Mouse (Mus musculus): ENCODE measurements around the gene Kansl2.

Gene Kansl2

GRCm38 (mm10) chr15:98503317-98503716 is 30.7 kb downstream of the Kansl2 start:
- no peak for DNase-seq (ENCODE audit: low read depth)

GRCm38 (mm10) chr15:98497631-98498030 is 36.4 kb downstream of the Kansl2 start:
- DNase-seq (ENCODE audit: low read depth): no peak

DNA sequence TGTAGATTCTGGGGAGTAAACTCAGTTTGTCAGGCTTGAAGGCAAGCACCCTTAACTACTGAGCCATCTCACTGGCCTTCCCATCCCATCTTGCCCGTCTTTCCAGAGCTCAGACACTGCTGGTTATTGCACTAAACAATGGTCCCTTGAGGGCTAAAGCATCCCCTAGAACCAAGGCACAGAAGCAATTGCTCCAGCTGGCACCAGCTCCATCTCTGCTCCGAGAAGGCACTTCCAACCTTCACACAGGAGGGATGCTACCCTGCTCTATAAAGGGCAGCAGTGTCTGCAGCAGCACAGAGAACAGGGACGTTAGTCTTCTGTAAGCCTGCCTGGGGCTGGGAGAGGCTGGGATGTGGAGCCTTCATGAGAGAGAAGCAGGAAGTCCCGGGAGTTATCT is 42.0 kb downstream of the Kansl2 start, which contains the start of gene Olfr279:
Olfr279 (plus strand) TSS at position 301 of the 400 bp plus-strand sequence.
- no peak for DNase-seq (ENCODE audit: low read depth)

DNA sequence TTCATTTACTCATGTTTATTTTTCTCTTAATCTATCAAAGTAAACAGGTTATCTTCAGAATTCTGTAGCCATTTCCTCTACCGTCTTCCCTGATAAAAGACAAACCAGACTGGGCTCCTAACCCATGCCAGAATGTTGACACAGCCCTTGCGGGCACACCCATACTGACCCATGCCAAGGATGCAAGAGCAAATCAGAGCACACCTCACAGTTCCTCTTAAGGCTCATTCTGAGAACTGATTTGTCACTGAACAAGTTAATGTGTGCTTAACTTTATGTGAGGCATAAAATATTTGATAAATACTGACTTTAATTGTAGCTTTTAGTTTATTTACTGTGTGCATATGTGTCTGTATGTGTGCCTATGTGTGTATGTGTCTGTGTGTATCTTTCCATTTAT is 42.7 kb downstream of the Kansl2 start:
- DNase-seq (ENCODE audit: low read depth): no peak

DNA sequence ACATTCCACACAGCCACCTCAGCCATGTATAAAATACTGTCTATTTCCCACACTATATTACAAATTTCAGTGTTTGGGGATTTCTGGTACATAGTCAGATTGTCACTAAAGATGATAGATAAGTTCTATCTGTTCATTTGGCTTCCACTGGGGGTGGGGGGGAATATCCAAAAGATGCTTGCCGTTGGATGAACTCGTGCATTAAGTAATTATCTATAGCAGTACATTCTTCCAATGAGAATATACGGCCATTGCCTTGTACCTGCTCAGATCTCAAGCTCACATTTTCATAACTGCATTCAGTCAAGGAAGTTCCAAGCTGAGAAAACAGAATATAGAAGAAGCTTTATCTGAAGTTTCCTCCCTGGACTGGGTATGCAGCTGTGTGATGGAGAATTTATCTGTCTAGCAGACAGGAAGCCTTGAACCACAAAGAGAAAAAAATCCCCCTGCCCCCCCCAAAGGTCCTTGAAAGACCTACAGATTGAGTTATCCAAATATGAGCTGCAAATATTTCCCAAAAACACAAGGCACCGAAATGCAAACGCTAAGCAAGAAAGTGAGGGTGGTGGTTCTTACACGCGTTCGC is 47.5 kb downstream of the Kansl2 start:
- DNase-seq (ENCODE audit: low read depth): no peak

DNA sequence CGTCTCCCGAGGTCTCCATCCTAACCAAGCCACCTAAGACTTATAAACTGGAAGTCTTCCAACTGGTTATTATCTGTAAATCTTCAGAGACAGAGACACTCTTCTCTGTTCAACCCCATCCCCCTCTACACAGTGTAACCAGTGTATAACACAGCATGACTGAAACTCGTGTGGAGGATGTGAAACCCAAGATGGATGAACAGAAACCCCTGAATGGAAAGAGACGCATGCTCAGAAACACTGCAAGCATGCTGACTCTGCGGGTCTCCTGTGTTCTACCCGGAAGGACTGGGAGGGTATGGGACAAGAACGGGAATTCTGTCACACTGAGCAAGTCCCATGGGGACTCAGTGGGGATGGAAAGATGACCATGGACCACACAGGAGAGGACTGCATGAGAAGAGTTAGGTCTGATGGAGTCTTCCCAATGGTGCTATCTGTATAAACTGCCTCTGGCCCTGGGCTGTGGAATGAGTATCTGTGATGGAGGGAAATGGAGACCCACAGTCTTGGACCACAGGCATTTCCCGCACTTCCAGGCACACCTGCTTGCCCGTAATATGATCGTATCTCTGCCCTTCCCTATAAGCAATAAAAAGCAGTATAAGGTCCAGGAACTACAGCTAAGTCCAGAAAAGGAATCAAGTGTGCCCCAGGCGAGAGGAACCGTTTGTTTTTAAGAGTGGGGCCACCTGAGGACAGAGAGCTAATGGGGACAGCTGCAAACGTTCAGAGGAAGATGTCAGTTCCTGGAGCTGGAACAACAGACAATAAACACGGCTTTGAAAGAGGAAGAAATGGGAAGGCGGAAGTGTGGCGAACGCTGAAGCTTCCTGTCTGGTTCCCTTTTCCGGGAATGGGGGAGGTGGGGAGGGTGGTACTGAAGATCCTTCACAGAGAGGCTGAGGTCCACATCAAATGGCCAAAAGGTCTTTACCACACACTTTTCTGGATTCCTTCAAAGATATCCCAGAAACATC is 49.9 kb downstream of the Kansl2 start:
- no peak for DNase-seq (ENCODE audit: low read depth)

DNA sequence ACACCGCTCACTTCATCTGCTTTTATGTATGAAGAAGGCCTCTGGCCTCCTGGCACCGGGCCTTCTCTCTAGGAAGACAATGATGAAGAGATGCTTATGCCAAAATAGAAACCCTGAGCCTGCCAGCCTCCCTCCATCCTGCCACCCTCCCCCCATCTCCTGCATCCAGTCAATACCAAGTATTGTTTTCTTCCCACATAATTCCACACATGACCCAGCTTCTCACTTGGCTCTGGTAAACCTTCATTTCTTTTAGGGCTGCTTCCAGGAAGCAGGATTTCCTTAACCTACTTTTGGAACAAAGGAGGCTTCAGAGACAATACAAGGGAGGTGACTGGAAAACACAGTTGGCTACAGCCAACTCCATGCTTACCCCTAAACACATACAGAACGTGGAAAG is 51.4 kb downstream of the Kansl2 start, which contains the start of gene Lalba:
Lalba (minus strand) TSS at position 21 of the 400 bp plus-strand sequence.
- no peak for DNase-seq (ENCODE audit: low read depth)

- DNase-seq (ENCODE audit: low read depth): no peak
These were observed 54.4 kb downstream of the Kansl2 start for GRCm38 (mm10) chr15:98479568-98480102.

DNA sequence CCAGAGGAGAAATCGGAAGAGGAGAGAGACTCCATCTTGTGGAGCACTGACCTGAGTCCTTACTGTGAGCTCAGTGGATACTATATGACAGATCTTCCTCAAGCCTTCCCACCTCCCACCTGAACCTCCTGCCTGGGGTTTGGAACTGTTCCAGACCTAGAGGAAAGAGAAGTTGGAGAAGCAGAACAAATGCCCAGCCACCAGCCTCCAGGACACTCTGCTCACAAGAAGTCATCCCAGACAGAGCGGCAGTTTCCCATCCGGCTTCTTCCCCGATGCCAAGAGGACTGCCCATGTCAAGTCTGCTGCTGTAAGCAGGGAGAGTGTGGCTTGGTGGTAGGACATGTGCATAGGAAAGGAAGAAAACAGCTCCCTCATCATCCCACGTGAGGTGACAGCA is 57.8 kb downstream of the Kansl2 start:
- no peak for DNase-seq (ENCODE audit: low read depth)

DNA sequence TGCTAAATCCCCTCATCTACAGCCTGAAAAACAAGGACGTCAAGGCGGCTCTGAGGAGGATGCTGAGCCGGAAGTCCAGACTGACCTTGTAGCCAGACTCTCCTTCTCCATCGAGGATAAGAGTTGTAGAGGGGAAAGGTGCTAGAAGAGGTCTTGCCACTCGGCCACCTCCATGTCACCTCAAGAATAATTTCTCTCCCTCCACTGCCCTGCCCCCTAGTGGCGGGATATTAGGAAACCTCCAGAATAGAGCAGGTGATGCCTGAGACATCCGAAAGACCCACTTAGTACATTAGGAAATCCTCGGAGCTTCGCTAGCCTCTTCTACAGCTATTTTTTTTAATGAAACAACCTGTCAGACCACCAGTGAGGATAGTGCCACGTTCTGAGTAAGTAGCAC is 58.7 kb downstream of the Kansl2 start:
- peak; percentile 13 for DNase-seq (ENCODE audit: low read depth)

DNA sequence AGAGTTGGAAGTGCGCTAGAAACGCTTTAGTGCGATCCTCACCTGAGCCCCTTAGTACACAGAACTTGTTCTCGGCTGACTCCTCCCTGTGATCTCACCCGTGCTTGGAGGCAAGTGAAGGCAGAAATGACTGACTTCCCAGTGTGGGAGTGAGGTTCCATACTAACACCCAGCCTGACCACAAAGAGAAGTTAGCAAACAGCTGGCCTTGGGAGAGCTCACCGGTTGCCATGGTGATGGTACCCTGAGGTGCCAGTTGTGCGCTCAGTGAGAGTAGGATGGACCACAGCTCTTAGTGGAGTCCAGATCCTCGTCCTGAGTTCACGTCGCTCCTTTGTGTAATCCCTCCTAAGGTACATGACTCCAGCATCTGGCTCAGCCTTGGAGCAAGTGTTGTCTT is 59.1 kb downstream of the Kansl2 start:
- no peak for DNase-seq (ENCODE audit: low read depth)

DNA sequence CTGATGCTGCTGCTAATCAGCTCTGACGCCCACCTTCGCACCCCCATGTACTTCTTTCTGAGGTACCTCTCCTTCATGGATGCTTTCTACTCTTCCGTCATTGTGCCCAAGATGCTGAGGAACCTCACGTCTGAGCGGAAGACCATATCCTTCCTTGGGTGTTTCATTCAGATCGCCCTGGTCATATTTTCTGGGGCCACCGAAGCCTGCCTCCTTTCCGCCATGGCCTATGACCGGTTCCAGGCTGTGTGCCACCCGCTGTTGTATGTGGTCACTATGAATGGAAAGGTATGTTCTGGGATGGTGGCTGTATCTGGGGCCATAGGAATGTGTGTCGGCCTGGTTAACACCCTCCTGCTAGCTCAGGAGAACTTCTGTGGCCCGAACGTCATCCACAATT is 62.5 kb downstream of the Kansl2 start:
- DNase-seq (ENCODE audit: low read depth): no peak

- DNase-seq (ENCODE audit: low read depth): no peak
These were observed 64.5 kb downstream of the Kansl2 start, which contains the start of gene OR5BS1P for GRCm38 (mm10) chr15:98469596-98469995. Gene OR5BS1P (plus strand): TSS chr15:98469896.
